Mouse (Mus musculus) erythroblast, adult 5-6 weeks (primary cell): ENCODE results near the gene Mrpl28. TPM values are rescaled to one million over a fixed set of nuclear protein-coding genes. Genes with fewer than 3 reads are reported as not detected.
A peak's percentile ranks its signal among the peaks of the same experiment; 100 is the strongest.

Experiments used
- ATAC-seq: replicated peaks from 2 replicates; pipeline ENCODE4 v1.8.0; 2016; ENCODE audit warnings: moderate number of reproducible peaks, mild to moderate bottlenecking, moderate TSS enrichment, inconsistent platforms; ENCODE audit not compliant: poor library complexity, low FRiP score, severe bottlenecking
- total RNA-seq, 2 experiments: library from RNA; stranded (forward) in 1 of 2; stranded (reverse) in 1 of 2; fragments of 150-400 nt in 1 of 2; fragments of 200-764, 138-1000 nt in 1 of 2; gene quantifications; 2 replicates each; pipeline versions ENCODE4 v1.2.3 to v1.2.4; 2015 to 2017; ENCODE audit warnings: low replicate concordance in 2 of 2

Gene Mrpl28
- total RNA-seq, 2 experiments from 2014 or later, result 10.1 to 21.7 TPM

DNA sequence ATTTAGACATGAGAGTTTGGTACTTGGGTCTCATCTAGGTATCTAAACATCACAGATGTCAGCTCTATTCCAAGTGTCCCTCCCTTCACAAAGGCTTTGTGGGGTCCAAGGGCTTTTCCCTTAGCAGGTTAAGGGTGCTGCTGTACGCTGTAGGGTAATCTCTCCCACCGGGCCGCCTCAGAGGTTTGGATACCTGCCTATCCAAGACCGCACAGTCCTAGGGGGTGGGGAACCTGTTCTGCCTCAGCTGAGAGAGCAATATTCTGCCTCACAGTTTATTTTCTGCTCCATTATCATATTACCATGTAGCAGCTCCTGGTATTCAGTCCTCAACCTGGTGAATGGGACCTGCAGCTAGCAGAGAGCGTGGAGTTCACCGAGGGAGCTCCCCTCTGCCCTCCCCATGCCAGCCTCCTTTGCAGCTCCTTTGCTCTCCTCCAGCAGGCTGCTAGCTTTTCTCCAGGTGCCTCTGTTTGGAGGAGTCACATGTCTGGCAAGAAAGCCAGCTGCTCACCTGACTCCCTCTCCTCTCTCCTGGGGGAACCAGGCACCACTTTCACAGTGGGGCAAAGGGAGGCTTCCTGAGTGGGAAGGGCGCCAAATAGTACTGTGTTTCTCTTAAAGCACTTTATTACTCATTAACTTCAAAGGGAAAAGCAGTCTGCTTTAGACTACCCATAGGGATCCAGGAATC lies 7.9 kb upstream of the Mrpl28 start:
- 0 out of 2 replicates have a peak, but pooled peaks have one; percentile 32 for ATAC-seq

DNA sequence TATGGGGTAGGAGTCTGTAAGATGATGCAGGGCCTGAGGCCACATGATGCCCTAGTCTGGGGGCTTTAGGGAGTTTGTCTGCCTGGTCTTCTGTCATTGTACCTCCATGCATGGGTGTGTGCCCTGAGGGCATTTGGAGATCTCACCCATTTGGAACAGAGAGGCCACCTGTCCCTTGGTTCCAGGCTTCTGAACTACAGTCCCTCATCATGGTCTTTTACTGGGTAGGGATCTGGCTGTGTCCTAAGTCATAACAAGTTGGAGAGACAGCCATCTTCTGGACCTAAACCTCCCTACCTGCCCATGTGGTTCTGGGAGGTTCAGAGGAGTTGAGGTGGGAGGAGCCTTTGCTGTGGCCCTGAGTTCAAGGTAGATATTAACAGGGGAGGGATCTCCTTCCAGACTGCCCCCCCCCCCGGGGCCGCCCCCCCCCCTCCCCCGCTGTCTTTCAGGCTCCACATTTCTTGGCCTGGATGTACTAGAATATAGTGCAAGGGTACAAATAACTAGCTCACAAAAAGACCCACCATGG lies 7.3 kb upstream of the Mrpl28 start:
- no peak for ATAC-seq

DNA sequence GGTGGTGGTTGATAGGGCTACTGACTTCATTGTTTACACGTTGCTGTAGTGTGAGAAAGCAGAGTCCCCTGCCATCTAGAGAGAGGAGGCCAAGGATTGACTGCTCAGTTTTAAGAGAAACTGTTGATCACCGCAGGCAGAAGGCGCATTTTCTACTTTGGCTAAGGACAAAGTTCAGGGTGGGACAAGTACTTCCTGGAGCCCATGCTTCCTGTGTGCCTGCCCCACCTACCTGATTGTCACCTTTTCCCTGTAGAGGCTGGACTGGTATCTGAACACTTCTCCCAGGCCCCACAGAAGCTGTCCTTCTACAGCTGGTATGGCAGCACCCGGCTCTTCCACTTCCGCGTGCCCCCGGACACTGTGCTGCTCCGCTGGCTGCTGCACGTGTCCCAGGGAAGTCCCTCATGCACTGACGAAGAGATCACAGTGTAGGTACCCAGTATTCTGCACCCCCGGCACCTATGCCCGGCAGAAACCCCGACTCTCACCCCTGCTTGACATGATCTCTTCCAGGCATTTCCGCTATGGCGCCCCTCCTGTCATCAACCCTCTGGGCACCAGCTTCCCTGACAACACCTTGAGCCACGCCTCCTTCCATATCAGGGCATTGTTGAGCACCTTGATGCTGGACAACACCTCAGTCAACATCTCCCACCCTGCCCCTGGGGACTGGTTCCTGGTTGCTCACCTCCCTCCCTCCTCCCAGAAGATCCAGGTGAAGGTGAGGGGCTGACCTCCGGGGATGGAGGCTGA lies 6.6 kb upstream of the Mrpl28 start:
- no peak for ATAC-seq

DNA sequence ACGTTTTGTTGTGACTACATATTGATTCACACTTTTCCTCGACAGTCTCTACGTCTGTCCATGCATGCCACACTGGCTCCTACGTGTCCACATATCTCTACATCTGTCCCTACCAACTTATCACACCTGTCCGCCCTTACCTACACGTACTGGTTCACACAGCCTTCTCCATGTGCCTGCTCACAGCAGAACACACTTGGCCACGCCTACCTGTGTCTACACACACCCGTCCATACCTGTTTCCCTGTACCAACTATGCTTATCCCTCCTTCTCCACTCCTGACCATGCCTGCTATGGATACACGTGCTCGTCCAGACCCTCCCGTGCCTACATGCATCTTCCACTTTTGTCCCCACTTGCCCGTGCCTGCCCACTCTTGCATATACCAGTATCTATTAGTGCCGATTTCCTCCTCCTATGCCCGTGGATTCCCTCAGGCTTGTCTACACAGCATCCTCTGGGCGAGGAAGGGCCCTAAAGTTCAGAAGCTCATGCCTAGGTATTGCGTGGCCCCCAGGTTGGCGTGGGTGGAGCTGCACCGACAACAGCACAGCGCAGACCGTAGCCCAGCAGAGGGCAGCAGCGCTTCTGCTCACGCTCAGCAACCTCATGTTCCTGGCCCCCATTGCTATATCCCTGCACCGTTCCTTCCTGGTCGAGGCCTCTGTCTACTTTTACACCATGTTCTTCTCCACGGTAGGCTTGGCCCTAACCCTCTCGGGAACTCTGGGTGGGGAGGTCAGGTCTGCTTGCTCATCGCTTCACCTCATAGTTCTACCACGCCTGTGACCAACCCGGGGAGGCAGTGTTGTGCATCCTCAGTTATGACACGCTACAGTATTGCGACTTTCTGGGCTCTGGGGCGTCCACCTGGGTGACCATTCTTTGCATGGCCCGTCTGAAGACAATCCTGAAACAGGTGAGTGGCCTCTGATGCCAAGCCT lies 3.3 kb upstream of the Mrpl28 start:
- peak; percentile 46 for ATAC-seq

DNA sequence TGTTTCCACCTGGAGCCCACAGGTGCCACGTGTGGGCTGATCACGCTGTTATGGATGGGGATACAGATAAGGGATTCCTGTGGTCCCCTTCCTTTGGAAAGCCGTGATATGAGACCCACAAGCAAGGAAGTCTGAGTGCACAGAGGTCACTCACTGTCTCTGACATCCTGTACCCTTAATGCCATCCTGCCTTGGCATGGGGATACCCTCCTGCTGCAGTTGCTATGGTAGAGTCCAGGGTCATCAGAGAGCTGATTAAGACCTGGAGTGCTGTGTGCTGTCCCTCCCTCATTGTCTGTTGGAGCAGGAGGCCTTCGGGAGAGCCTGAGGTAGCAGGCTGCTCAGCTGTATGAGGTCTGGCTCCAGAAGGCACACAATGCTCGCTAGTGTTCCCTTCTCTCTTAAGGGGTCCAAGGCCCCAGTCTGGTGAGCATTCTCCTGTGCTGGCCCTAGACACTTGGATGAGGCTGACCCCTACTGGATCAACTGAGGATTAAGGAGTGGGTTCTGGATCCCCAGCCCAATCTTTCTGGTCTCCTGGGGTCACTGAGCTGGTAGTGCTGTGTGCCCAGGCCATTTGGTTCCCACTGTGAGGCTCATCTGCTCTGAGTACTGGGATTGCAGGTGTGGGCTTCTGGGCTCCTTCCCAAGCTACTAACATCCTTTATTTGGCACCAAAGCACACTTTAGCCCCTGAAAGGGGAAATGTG lies 714 bp upstream of the Mrpl28 start:
- ATAC-seq, result no peak

DNA sequence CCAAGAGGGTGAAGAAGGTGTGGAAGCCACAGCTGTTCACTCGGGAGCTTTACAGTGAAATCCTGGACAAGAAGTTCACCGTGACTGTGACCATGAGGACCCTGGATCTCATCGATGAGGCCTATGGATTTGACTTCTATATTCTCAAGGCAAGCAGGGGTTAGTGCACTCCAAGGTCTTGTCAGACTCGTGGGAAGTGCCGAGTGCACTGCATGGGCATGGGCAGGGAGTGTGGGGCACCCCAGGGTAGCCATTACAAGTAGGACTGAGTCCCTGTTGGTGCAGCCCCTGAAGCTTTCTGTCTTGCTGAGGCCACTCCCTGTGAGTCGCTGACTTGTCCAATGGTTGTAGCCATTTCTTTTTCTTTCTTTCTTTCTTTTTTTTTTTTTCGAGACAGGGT lies 1.3 kb downstream of the Mrpl28 start:
- no peak for ATAC-seq

DNA sequence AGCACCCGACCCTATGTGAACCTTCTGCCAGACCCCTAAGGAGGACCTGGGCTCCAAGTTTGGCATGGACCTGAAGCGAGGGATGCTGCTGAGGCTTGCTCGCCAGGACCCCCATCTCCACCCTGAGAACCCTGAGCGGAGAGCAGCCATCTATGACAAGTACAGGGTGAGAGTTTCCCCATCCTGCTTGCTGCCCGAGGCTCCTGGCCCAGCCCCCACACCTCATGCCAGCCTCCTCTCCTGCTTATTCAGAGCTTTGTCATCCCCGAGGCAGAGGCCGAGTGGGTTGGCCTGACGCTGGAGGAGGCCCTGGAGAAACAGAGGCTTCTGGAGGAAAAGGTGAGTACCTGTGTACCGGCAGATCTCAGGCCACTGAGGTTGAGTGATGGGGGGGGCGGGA lies 1.9 kb downstream of the Mrpl28 start:
- no peak for ATAC-seq

DNA sequence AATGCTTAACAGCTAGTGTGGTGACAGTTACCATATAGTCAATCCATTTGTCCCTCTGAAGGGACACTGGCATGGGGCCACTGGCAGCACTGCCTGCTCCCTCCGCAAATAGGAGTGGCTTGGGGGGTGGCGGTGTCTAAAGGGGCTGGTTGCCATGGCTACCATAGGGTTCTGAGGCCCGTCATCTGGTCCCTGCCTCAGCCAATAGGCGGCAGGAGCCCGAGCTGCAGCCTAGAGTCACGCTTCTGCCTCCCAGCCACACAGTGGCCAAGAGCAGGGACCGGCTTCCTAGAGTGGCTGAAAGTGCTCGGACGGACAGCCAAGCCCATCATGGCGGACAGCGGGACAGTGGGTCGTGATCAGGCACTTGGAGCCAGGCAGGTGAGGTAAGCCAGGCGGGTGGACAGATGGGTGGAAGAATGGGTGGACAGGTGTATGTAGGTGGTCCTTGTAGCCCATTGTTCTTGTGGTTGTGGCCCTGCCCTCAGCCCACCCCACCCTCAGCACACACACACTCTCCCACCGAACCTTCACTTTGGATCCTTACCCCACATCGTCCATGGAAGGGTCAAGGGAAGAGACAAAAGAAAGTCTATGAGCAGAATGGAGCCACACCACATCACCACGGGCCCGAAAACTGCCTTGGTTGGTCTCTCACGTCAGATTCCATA lies 7.9 kb downstream of the Mrpl28 start:
- no peak for ATAC-seq

DNA sequence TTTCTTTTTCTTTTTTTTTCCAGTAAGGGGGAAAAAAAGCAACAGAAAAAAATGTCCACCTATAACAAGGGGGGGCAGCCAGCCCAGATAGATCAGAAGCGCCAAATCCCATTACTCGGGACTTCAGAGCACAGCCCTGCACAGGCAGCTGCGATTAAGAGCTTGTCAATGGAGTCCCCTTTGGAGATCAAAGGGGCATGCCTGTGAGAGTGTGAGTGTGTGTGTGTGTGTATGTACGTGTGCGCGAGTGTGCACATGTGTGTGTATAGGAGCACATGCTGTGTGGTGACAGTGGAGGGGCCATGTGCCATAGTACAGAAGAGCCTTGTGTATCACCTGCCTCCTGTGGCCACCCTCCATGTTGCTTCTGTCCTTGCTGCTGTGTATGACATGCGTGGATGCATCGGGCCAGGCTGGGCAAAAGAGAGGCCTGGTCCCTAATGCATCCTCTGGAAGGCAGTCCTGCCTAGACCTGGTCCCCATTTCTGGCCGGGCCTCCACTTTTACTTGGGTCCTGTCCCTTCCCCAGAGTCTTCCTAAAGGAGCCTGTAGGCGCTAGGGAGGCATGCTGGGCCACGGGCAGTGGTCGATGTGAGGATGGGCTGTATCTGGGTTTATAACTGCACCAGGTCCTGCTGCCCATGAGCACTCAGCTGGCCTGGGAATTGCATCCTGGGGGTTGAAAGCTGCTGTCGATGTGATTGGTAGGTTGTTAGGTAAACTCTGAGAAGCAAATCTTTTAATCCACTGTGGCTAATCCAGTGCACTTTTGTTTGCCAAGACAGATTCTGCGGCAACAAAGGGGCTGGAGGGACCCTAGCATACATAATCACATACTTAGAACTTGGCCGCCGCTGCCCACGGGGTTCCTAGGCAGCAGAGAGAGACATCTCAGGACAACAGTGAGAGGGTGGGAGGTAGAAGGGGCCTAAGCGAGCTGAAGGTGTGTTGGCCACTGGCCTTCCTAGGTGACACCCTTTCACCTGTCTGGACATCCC lies 8.9 kb downstream of the Mrpl28 start:
- ATAC-seq, result no peak

DNA sequence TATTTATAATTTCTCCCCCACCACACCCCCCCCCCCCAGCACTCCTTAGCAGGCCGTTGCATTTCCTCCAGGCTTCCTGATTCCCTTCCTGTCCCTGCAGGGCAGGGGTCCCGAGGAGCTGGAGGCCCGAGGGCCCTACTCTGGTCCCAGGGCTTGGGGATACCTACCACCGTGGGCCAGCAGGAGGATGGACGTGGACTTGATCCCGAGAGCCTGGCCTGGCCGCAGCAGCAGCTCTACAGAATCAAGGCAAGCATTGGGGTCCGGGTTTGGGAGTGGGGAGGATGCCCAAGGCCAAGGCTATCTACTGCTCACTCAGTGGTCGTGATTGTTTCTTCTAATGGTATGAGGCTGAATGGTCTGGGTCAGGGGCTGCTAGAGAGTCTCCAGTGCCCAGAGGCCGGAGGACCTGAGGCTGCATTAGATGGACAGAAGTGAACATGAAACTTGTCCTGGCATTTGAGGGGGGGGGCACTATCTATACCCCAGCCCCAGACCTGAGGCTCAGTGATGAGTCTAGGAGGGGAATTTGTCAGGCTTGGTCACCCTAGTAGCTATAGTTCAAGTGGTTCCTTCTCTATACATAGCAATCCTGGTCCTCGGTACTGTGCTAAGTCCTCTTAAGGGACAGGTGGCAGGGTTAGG lies 13.9 kb downstream of the Mrpl28 start:
- ATAC-seq, result no peak

DNA sequence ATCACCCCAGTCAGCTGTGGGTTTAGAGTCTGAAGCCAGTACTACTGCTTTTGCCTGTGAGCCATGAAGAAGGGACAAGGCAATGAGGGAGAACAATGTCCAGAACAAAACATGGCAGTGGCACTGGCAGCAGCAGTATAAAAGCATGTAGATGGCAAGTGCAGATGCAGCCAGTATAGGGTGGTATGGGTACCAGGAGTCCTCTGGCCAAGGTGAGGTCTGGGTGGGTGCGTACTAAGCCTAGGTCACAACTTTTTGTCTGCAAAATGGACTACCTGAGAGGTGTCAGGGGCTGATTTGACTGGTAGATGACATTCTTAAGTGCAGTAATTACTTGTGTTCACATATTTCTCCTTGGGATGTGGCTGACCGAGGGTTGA lies 14.4 kb downstream of the Mrpl28 start:
- 0 out of 2 replicates have a peak, but pooled peaks have one; percentile 3 for ATAC-seq

DNA sequence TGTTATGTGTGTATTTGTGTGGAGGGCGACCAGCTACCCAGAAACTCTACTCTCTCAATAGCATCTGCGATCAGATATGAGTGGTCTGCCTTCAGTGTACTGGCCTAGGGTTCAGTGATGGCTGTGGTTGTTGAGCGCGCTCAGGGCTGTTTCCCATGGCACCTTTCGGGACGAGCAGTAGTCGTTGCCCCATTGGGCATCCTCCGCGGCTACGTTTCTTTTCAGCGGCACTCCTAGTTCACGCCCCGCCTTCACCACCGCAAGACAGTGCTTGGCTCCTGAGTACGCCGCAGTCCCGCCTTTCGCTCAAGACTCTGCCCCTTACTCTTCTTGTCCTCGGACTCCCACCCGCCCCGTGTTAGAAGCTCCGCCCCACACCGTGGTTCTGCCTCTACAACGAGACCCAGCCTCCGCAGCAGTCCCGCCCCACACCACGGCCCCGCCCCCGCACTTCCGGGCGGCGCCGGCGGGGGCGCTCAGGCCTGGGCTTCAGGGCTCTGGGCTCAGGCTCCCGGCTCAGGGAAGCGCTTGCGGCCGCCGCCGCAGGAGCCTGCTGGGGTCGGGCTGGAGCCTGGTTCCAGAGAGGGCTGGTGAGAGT lies 15.0 kb downstream of the Mrpl28 start, which contains the start of gene Axin1:
Gene Axin1, plus strand, starts transcription at position 450 of the 598 bp plus-strand sequence.
- ATAC-seq, result peak; percentile 92

DNA sequence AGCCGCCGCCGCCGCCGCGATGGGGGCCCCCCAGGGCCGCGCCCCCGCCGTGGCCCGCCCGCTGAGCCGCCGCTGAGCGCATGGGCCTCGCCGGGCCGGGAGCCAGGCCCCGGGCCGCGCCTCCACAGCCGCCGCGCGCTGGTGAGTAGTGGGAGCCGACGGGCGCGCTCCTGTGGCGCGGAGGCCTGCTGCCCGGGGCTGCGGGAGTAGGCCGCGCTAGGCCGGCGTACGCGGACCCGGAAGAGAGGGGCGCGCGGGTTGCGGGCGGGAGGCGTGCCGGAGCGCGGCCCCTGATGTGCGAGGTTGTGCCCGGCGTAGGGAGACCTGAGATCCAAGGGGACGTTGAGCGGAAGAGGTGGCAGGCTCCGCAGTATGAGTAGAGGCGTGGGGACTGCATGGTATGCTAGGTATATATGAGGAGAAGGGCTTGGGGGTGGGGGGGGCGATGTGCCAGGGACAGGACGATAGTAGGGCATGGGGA lies 15.6 kb downstream of the Mrpl28 start:
- ATAC-seq, result no peak; the same call in 1 of the 2 replicates

DNA sequence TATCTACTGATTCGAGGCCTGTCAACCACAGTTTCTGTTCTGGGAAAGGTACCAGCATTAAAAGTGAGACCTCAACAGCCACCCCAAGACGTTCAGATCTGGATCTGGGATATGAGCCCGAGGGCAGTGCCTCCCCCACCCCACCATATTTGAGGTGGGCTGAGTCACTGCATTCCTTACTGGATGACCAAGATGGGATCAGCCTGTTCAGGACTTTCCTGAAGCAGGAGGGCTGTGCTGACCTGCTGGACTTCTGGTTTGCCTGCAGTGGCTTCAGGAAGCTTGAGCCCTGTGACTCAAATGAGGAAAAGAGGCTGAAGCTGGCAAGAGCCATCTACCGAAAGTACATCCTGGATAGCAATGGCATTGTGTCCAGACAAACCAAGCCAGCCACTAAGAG lies 19.5 kb downstream of the Mrpl28 start:
- ATAC-seq, result no peak

DNA sequence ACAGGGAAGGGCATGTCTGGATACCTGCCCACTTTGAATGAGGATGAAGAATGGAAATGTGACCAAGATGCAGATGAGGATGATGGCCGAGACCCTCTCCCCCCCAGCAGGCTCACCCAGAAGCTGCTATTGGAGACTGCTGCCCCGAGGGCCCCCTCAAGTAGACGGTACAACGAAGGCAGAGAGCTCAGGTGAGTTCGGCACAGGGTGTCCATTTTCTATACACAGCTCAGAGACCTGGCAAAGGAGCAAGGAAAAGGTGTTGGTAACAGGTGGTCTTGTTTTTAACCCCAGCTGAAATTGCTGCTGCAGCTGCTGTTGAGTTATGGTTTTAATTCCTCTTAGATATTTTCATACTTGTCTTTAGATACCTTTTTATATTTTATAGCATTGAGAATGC lies 20.1 kb downstream of the Mrpl28 start:
- no peak for ATAC-seq

DNA sequence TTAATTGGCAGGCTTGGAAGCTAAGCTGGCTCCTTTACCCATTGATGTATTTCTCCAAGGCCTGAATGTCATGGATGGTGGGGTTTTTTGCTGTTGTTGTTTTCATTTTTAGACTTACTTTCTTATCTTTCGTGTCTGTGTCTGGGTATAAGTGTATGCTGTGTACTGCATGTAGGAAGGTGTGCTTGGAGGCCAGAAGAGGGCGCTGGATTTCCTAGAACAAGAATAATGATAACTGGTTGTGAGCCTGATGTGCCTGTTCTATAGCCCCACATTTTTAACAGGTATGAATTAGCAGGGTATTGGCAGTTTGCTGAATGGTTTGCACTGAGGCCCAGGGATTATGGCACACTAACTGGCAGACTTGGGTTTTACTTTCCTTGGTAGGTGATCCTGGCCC lies 25.8 kb downstream of the Mrpl28 start:
- ATAC-seq, result no peak
